Mouse (Mus musculus) bone marrow macrophage, adult 2 months (primary cell): ENCODE measurements around the gene Ankle1.

Source experiments
- CTCF ChIP-seq: IDR thresholded peaks from 2 replicates; pipeline ENCODE4 v1.5.1; 2012; ENCODE audit warnings: low read depth, mild to moderate bottlenecking, low read length, moderate library complexity
- POLR2A ChIP-seq: IDR thresholded peaks from 2 replicates; pipeline ENCODE4 v1.6.1; 2012; ENCODE audit warnings: mild to moderate bottlenecking, low read depth, low read length, borderline replicate concordance

GRCm38 (mm10) chr8:71375581-71376422 is 30.0 kb upstream of the Ankle1 start:
- no peak for TF ChIP-seq CTCF
- TF ChIP-seq POLR2A = no peak
